Mouse (Mus musculus) E14TG2a.4 (cell line): ENCODE data around the gene Hmgn2.

ENCODE experiments used
- H3K27me3 ChIP-seq: 2 replicates; pipeline ENCODE4 v1.6.1; 2014; ENCODE audit warnings: low read length, control low read depth; ENCODE audit not compliant: insufficient read depth
- H3K36me3 ChIP-seq: 2 replicates; pipeline ENCODE4 v1.6.1; 2014; ENCODE audit warnings: low read length, control low read depth; ENCODE audit not compliant: insufficient read depth
- H3K4me1 ChIP-seq: replicated peaks from 2 replicates; pipeline ENCODE4 v1.6.1; 2014; ENCODE audit warnings: low read depth, low read length, control low read depth
- H3K4me3 ChIP-seq: replicated peaks from 2 replicates; pipeline ENCODE4 v1.5.1; 2014; ENCODE audit warnings: mild to moderate bottlenecking, low read length
- H3K9me3 ChIP-seq: 2 replicates; pipeline ENCODE4 v1.6.1; 2014; ENCODE audit warnings: low read length, control low read depth
- CTCF ChIP-seq: conservative IDR thresholded peaks from 2 replicates; pipeline ENCODE4 v1.5.1; 2014; ENCODE audit warnings: low read length
- NANOG ChIP-seq: IDR thresholded peaks from 2 replicates; pipeline ENCODE4 v1.6.1; 2014; ENCODE audit warnings: borderline replicate concordance, low read length, mixed read lengths
- POU5F1 ChIP-seq: IDR thresholded peaks from 2 replicates; pipeline ENCODE4 v1.6.1; 2014; ENCODE audit warnings: low read length, borderline replicate concordance

Hmgn2 gene

DNA sequence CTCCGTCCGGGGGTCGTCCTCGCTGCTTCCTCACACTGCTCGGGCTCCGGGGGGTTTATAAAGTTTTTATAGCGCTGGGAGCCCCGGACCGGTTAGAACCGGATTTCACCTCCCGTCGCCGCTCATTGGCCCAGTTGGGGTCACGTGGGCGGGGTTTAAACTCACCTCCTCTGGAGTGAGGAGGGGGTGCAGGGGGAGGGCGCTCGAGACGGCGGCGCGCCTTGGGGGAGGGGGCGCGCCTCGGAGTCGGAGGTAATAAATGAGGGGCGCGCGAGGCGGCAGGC lies 642 bp downstream of the Hmgn2 start:
- TF ChIP-seq NANOG = no peak
- no peak for TF ChIP-seq POU5F1
- no peak for TF ChIP-seq CTCF
- Histone ChIP-seq H3K4me1 (peaks cover 59% of the 10 kb centered on the region), H3K9me3 (no peaks in the 10 kb centered on the region), H3K4me3 (peak overlapping the region; percentile 92), H3K27me3 (no peaks in the 10 kb centered on the region), H3K36me3 (peaks cover 69% of the 10 kb centered on the region)

DNA sequence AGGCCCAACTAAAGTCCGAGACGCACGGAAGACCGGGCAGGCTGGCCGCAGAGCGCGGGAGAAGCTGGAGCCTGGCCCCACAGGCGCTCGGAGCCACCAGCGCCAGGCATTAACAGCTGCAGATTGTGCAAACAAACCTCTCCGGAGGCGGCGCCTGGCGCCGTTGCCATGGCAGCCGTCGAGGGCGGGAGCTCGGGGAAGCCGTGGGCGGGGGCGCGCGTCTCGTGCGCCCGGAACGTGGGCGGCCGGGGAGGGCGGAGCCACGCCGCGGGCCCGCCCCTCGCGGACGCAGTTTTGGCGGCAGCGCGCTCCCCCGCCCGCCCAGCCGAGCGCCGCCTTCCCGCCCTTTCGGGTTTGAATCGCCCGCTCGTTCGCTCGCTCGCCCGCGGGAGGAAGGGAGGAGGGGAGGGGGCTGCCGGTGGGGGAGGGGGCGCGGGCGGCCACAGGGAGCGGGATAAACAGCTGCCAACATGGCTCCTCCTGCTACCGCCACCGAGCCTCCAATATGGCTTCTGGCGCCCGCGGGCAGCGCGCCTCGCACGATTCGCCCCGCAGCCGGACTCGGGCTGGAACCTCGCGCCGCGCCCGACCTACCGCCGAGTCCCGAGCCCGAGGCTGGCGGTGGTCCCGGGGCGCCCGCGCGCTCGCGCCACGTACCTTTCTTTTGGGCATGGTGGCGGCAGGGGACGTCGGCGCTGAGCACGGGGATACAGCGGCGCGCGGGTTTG lies 1.1 kb downstream of the Hmgn2 start:
- H3K36me3 ChIP-seq = peaks cover 69% of the 10 kb centered on the region
- no peak for TF ChIP-seq POU5F1
- TF ChIP-seq NANOG = no peak
- no peak for TF ChIP-seq CTCF

DNA sequence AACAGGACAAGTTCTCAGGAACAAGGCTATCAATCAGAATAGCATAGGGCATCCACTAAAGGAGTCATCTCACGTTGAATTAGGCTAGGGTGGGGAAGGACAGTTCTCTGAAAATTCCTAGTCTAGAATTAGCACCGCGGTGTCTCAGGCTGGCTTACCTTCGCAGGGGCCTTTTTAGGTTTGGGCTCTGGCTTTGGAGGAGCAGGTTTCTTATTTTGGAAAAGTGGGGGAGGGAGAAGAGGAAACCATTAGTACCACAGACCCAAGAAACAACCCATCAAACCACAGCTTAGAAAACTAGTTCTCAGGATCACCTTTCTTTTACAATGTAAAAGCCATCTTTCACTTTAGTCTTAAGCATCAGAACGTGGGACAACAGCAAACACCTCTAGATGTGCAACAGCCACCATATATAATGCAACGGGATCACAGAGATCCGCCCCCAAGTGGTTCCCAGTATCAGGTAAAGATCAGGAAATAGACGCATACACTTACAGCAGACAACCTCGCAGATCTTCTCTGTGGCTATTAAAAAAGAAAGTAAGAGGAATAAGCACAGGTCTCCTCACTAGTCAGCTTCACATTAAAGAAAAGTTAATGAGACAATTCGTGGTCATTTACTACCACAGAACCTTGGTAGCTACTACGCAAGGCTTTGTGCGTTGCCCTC lies 2.0 kb downstream of the Hmgn2 start:
- no peaks in the 10 kb centered on the region for H3K27me3 ChIP-seq
- H3K9me3 ChIP-seq = no peaks in the 10 kb centered on the region
- H3K36me3 ChIP-seq = peaks cover 69% of the 10 kb centered on the region
- TF ChIP-seq POU5F1 (no peak), CTCF (no peak), NANOG (no peak)
- peak overlapping the region; percentile 92 for H3K4me3 ChIP-seq
- H3K4me1 ChIP-seq = peaks cover 73% of the 10 kb centered on the region

More for the DNA sequence above, 1.1 kb downstream of the Hmgn2 start:
- peak overlapping the region; percentile 92 for H3K4me3 ChIP-seq
- H3K4me1 ChIP-seq = peaks cover 64% of the 10 kb centered on the region
- H3K9me3 ChIP-seq = no peaks in the 10 kb centered on the region
- H3K27me3 ChIP-seq = no peaks in the 10 kb centered on the region

DNA sequence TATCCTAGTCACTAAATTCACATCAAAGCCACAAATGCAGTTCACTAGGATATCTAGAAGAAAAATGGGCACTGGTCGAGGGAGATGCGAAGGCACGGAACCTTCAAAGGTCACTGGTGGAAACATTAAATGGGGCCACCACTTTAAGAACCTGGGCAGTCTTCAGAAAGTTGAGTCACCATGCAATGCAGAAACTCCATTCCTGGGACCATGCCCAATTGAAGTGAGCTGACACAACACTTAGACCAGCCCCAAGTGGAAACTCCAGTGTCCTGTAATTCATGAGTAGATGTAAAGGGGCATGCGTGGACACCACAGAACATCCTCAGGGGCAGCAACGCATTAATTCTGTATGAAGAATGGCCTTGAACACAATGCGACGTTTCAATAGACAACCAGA lies 5.9 kb downstream of the Hmgn2 start:
- no peak for TF ChIP-seq CTCF
- TF ChIP-seq POU5F1 = no peak
- TF ChIP-seq NANOG = no peak
- H3K27me3 ChIP-seq = no peaks in the 10 kb centered on the region
- no peaks in the 10 kb centered on the region for H3K9me3 ChIP-seq
- H3K4me3 ChIP-seq = no peak overlapping the region
- H3K36me3 ChIP-seq = peaks cover 86% of the 10 kb centered on the region
- peaks cover 81% of the 10 kb centered on the region for H3K4me1 ChIP-seq

DNA sequence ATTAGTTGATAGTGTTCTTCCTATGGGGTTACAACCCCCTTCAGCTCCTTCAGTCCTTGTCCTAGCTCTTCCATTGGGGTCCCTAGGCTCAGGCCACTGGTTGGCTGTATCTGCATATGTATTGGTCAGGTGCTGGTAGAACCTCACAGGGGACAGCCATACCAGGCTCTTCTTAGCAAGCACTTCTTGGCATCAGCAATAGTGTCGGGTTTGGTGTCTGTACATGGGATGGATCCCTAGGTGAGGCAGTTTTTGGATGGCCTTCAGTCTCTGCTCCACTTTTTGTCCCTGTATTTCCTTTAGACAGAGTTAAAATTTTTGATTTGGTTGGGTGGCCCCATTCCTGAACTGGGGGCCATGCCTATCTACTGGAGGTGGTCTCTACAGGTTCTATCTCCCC lies 9.6 kb downstream of the Hmgn2 start:
- Histone ChIP-seq H3K4me3 (peak overlapping the region; percentile 77), H3K36me3 (peaks cover 65% of the 10 kb centered on the region), H3K9me3 (no peaks in the 10 kb centered on the region), H3K27me3 (no peaks in the 10 kb centered on the region), H3K4me1 (peaks cover 76% of the 10 kb centered on the region)
- TF ChIP-seq CTCF = no peak
- TF ChIP-seq POU5F1 = no peak
- no peak for TF ChIP-seq NANOG

DNA sequence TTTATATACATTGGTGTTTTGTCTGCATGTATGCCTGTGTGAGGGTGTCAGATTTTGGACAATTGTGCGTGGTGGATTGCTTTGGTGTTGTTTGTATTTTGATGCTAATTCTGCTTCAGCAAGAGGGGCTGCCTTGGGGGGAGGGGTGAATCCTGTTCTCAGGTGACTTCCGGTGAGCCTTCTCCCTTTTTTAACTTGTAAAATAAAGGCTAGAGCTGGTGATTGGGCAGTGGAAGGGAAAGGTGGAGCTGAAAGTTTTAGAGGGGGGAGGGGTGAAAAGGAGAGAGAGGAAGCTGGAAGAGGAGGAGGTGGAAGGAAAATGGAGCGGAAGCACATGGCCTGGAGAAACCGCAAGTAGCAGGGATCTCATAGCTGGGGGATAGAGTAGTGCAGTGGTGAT lies 12.1 kb downstream of the Hmgn2 start:
- H3K36me3 ChIP-seq = peaks cover 39% of the 10 kb centered on the region
- H3K4me3 ChIP-seq = peak overlapping the region; percentile 77
- H3K27me3 ChIP-seq = no peaks in the 10 kb centered on the region
- H3K9me3 ChIP-seq = no peaks in the 10 kb centered on the region
- TF ChIP-seq NANOG = no peak
- no peak for TF ChIP-seq CTCF
- no peak for TF ChIP-seq POU5F1
- peaks cover 53% of the 10 kb centered on the region for H3K4me1 ChIP-seq

DNA sequence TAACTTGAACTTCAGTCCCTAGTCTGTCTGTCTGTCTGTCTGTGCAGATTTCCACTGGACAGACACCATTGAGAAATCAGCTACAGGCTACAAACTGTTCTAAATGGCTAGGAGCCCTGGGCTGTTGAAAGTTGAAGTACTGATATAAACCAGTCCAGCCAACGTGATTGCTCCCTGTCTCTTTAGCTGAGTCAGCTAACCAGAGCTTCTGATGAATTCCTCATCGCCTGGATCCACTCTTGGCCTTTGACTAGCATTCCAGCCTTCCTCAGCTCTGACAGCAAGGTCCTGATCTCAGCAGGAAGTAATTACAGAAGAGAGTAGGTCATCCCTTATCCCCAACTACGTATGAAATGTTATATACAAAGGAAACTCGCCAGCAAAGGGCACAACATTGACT lies 21.7 kb downstream of the Hmgn2 start:
- Histone ChIP-seq H3K27me3 (0 out of 2 replicates have a peak, but pooled peaks cover 8% of the 10 kb centered on the region), H3K4me3 (no peak overlapping the region), H3K36me3 (no peaks in the 10 kb centered on the region), H3K9me3 (peaks cover 5% of the 10 kb centered on the region), H3K4me1 (peaks cover 3% of the 10 kb centered on the region)
- TF ChIP-seq CTCF (no peak), POU5F1 (no peak), NANOG (no peak)

DNA sequence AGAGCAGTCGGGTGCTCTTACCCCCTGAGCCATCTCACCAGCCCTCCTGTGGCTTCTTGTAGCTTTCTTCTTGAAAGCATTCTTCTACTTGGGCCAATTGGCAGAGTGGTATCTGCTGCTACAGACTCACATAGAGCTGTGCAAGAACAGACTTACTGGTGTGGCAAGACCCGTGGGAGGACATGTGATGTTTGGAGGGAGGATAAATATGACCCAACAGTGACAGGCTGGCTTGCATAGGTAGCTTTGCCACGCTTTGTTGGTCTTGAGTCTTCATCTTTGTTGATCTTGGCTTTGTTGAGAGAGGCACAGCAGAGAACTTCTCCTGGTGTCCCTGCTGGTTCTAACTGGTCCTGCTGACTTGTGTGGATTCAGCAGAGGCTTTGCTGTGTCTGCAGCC lies 24.7 kb downstream of the Hmgn2 start:
- peaks cover 9% of the 10 kb centered on the region for H3K4me1 ChIP-seq
- H3K27me3 ChIP-seq = 0 out of 2 replicates have a peak, but pooled peaks cover 7% of the 10 kb centered on the region
- H3K4me3 ChIP-seq = no peak overlapping the region
- TF ChIP-seq CTCF (no peak), NANOG (no peak), POU5F1 (no peak)
- H3K9me3 ChIP-seq = peaks cover 5% of the 10 kb centered on the region
- no peaks in the 10 kb centered on the region for H3K36me3 ChIP-seq

DNA sequence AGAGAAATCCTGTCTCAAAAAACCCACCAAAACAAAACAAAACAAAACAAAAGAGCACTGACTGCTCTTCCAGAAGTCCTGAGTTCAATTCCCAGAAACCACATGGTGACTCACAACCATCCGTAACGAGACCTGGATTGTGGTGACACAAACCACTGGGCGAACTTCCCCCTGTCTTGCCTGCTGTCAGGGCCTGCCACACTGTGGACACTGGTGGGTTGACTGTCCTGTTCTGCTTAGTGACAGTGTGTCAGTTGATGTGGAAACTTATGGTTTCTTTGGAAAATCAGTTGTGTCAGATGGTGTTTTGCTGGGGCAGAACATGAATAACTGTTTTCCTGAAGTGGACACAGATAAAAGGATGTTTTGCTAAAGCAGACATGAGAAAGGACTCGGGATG lies 25.8 kb downstream of the Hmgn2 start:
- no peaks in the 10 kb centered on the region for H3K36me3 ChIP-seq
- TF ChIP-seq POU5F1 (no peak), CTCF (no peak), NANOG (no peak)
- peaks cover 9% of the 10 kb centered on the region for H3K4me1 ChIP-seq
- peaks cover 5% of the 10 kb centered on the region for H3K9me3 ChIP-seq
- H3K27me3 ChIP-seq = 0 out of 2 replicates have a peak, but pooled peaks cover under 1% of the 10 kb centered on the region
- no peak overlapping the region for H3K4me3 ChIP-seq
